Mouse (Mus musculus) heart, postnatal 10 days (tissue): Measurements from ENCODE around the gene Kctd15. TPM values are rescaled to one million over a fixed set of nuclear protein-coding genes. Genes with fewer than 3 reads are reported as not detected.

Experiments used
- DNase-seq, 2 experiments: peaks; one replicate each; pipeline ENCODE4 v3.0.0; 2021
- intact Hi-C: fragments of 180-260 bp; cut with DNase I; formaldehyde crosslinking; loops from one replicate; pipeline ENCODE4 v1.15.1; 2025
- total RNA-seq, 2 experiments: library from RNA; stranded (reverse); gene quantifications; 2 replicates each; pipeline ENCODE4 v1.2.3; 2021

Gene Kctd15
- total RNA-seq: 1 to 10 TPM; 4.2 to 5.8 TPM

DNA sequence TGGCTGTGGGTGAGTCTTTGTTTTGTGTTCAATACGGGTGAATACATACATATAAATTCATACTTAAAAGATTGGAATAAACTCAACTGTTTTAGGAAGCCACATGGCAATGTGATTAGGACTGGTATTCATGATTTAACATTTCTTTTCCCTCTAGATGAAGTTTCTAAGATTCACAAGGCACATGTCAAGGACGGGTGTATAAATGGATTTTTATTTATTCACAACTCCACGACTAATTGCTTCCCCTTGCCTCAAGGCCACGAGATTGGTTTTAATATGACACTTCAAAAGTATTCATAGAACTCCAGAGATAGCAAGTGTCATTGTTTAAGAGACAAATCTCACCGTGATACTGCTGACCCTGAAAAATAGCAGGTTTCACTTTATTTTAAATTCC is at the start of gene Kctd15:
TSS of gene Kctd15 (minus strand) at position 101 of the 400 bp plus-strand sequence.
- intact Hi-C loops: loop anchor here (5.0 kb wide), 3 partner anchors 39 to 219 kb away; no protein-coding TSS in a partner anchor
- no peak for DNase-seq

DNA sequence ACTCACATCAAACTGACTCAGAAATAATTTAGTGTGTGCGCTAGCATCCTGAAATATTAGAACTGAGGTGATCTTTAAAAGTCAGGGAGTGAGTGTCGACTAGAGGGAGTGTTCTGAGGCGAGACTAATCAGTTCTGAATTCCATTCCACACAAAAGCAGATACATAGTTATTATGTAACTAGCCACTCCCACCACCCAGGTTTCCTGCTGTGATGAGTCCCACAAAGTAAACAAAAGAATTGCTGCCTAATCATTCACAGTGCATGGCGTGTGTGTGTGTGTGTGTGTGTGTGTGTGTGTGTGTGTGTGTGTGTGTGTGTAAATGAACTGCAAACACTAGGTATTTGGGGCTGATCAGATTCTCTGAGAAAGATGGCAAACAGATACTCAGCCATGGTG is 47.9 kb upstream of the Kctd15 start:
- intact Hi-C loops: no loop called here
- DNase-seq: no peak

DNA sequence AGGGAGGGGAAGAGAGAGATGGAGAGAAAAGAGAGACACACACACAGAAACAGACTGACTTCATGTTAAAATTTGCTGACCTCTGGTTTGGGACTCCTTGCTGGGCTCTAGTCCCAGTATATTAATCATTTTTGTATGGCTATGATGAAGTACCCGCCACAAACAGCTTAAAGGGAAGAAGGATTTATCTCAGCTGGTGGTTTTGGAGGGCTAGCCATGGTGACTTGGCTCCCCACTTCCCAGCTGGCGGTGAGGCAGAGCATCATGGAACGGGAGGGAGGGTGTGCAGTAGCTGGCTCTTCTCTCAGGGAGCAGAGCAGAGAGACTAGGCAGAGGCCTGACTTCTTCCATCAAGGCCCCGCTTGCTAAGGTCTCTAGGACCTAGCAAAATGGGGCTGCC is 46.9 kb upstream of the Kctd15 start:
- intact Hi-C loops: no loop called here
- DNase-seq: no peak

DNA sequence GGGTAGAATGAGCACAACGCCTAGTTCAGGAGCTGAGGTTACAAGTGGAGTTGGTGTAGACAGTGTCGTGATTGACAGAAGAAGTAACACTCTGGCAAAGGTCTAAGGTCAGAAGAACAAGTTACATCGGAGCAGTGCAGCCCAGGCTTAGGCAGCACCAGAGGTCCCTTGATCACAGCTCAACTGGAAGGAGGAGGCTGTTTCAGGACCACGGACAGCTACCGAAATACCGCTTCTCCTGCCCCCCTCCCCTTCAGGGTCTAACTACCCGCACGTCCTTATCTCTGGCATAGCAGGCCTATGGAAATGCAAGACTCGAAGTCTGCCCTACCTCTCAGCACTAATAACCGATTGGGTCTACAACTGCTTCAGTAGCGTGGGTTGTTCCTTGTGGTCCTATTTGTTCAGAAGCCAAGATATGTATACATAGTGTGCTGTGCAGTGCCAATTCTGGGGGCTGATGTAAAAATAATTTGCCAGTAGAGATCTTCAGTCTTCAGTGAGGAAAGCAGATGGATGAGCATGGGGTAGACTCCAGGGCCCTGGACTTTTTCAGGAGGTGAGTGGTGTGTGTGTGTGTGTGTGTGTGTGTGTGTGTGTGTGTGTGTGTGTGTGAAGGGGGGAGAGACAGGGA is 46.3 kb upstream of the Kctd15 start:
- DNase-seq: peak; percentile 40 to 65
- intact Hi-C loops: no loop called here

DNA sequence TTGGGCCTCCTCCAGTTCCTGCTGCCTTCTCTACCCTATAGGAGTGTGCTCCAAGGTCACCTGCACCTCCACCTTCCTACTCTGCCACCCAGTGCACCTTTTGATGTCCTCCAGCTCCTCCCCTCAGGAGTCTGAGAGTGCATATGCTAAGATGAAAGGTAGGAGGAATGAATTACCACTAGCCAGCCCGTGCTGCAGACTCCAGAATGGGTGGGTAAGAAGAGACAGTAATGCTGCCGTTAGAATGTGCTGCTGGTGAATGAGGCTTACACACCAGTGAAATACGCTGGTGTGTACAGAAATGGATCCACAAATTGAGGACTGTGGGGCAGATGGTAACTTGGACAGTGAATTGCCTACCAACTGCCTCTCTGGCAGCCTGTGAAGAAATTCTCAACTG is 43.4 kb upstream of the Kctd15 start:
- intact Hi-C loops: no loop called here
- no peak for DNase-seq

DNA sequence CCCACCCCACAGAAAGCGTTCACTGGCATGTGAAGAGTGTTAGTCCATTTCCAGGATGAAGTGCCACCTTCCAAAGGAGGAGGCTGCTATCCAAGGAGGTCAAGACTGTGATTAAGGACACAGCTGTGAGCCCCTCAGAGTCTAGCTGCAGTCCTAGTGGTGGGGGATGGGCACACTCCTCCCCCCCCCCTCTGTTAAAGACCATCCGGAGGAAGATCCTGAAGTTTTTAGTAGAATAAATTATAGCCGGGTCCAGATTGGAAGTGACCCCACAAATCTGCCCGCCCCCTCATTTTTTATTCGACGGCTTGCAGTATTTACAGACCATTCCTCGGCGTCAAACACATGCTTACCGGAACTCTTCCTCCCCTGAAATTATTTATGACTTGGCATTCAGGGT is 41.7 kb upstream of the Kctd15 start:
- intact Hi-C loops: no loop called here
- no peak for DNase-seq

DNA sequence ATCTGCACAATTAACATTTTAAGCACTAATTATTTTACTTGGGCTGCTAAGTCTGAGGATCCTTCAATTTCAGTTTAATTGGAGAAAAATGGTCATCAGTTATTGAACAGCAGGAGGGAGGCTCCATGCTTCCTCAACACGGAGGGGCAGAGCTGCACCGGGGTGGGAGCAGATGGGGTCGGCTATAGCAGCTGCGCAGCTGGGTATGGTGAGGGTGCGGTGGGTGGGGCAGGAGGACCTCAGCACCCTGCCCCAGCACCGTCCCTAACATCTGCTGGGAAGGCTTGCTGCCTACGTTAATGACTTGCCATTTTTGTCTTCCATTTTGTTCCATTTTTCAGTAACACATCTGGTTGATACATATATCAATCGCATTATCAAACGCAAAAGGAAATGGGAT is 39.6 kb upstream of the Kctd15 start:
- intact Hi-C loops: no loop called here
- DNase-seq: no peak

DNA sequence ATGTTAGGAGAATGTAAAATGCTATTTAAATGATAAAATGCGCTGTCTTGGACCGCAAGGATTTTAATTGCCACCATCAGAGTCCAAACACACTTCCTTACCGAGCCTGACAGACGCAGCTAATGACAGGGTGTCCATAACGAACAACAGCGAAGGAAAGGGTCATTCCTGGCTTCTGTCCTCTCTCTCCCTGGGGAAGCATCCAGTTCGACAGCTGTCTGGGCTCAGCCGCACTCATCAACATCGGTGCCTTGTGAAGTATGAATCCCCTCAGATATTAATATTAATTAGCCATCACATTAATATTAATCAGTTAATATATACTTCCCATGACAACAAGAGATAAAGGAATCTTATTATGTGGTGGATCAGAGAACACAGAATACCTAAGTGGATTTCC is 38.4 kb upstream of the Kctd15 start:
- intact Hi-C loops: no loop called here
- DNase-seq: no peak

DNA sequence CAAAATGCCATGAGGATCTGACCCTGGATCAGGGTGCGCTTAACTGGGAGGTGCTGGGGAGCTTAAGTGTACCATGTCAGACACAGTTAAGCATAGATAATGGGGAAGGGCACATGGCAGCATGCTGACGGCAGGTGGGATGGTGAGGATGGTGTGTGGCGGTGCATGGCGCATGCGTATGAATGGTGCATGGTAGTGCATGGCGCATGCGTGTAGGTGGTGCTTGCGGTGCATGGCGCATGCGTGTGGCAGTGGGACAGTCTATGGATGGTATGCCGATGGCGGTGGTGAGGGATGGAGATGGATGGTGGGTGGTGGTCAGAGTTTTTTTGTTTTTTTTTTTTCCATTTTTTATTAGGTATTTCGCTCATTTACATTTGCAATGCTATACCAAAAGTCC is 37.4 kb upstream of the Kctd15 start:
- intact Hi-C loops: no loop called here

DNA sequence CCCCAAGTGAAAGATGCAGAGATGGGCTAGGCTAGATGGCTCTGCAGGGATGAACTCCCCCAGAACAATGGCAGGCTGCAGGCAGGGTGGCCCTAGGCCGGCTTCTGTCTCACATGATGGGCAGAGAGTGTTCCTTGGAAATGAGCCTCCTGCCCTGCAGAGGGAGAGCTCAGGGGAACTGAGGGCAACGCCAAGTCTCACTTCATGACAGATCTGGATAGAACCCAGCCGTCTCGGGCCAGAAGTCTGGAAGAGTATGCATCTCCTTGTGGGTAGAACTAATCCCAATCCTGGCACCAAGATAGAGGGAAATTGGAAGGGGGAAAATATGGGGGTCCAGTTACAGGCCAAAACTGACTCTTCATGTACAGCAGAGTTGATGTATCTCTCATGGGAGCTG is 36.5 kb upstream of the Kctd15 start:
- no peak for DNase-seq
- intact Hi-C loops: no loop called here

More for the DNA sequence above, 37.4 kb upstream of the Kctd15 start:
- DNase-seq: no peak

DNA sequence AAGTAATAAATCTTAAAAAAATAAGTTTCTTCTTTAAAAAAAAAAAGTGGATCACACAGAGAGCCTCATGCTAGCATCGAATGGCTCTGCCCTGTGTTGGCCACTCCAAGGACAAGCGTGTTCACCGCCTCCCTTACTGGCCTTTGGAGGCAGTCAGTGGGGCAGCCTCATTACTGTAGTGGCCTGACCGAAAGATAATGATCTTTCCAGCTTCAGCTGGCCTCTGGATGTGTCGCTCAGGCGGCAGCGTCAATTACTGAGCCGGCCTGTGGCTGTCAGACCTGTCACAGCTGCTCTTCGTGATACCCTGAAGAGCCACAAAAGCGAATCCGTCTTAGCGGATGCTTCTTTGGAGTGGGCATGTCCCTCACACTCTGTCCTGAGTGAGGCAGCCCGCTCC is 33.6 kb upstream of the Kctd15 start:
- intact Hi-C loops: no loop called here
- no peak for DNase-seq

DNA sequence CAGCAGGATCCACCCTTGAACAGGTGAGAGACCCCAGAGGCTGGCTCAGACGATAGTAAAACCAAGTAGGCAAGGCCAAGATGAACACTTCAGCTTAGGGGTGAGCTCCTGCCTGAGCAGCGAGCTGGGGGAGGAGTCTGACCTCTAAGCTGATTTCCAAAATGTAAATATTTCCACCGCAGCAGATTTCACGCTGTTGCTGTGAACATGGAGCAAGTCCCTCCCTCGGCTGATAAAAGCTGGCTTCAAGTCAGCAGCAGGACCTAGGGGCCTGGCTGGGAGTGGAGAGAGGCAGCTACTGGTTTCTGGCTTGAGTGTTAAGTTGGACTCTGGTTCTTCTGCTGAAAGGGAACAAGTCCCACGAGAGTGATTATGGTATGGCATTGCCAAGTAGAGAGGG is 32.5 kb upstream of the Kctd15 start:
- intact Hi-C loops: no loop called here
- peak in 1 of 2 experiments; percentile 26 for DNase-seq

DNA sequence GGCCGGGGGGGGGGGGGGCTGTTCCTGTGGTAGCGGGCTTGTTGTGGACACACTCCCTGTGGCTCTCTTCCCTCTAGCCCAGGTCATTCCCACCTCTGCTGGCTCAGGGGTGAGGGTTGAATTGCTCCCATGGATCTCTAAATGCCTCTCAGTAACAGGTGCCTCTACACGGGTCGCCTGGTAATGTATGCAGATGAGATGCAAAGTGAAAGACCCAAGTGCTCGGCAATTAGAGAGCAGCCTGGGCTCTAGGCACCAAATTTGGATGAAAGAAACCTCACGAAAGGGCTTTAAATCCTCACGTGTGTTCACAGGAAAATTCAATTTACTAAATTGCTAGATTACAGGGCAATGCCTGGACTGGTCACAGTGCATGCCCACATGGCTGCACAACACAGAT is 29.3 kb upstream of the Kctd15 start:
- no peak for DNase-seq
- intact Hi-C loops: no loop called here

DNA sequence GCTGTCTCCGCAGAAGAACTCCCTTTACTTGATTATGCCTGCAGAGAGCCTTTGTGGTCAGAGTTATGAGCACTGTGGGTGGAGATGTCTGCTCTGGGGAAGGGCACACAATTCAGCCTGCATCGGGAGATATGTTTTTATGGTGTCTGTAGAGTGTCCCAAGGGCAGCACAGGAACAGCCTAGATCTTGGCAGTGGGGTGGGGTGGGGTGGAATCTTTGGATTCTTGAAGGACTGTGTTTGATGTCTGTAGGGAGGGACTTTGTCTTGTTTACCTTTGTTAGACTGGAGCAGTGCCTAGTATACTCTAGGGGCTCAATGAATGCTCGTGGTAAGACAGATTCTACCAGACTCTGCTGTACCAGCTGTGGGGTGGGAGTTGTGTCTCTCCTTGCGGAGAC is 28.6 kb upstream of the Kctd15 start:
- no peak for DNase-seq
- intact Hi-C loops: no loop called here

DNA sequence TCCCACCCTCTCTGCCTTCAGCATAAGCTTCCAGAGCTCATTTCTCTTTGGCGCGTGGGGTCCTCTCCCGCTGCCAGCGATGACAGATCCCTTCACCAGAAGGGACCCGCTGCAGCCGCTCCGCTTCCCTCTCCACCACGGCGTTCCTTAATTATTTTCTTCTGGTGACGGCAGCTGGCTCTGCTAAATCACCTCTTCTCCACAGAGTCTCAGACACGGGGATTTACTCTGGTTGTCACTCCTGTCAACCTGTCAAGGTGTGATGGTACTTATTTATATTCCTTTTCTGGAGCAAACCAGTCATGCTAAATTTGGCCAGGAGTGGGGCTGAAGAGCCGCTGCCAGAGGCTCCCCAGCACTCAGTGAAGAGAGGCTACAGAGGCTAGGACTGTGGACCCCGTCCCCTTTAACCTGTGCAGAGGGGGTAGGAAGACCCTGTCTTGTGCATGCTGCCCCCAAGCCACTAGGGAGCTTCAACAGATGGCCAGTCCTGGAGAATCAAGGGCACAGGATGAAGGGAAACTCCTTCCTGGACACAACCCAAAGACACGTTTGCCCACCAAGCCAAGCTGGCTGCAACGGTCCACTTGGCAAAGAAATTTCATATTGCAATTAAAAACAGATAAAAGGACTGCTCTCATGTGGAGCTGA is 24.4 kb upstream of the Kctd15 start:
- DNase-seq: no peak
- intact Hi-C loops: loop anchor here (2.0 kb wide), 1 partner anchor 28 kb away; no protein-coding TSS in a partner anchor

DNA sequence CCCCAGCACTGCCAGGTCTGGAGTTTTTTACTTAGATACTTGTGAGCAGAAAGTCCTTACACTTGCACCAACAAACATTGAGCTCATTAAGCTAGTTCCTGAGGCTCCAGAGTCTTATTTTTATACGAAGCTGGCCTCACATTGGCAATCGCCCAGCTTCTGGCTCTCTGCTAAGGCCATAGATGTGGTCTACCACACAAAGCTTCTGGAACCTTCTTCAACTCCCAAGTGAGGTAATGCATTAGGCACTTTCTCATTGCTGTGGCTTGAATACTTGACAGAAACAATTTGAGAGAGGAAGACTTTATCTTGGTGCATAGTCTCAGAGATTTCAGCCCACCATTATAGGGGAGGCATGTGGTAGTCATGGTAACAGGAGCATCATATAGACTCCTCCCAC is 23.4 kb upstream of the Kctd15 start:
- intact Hi-C loops: loop anchor here (2.0 to 5.0 kb wide), 2 partner anchors 29 to 347 kb away; no protein-coding TSS in a partner anchor

DNA sequence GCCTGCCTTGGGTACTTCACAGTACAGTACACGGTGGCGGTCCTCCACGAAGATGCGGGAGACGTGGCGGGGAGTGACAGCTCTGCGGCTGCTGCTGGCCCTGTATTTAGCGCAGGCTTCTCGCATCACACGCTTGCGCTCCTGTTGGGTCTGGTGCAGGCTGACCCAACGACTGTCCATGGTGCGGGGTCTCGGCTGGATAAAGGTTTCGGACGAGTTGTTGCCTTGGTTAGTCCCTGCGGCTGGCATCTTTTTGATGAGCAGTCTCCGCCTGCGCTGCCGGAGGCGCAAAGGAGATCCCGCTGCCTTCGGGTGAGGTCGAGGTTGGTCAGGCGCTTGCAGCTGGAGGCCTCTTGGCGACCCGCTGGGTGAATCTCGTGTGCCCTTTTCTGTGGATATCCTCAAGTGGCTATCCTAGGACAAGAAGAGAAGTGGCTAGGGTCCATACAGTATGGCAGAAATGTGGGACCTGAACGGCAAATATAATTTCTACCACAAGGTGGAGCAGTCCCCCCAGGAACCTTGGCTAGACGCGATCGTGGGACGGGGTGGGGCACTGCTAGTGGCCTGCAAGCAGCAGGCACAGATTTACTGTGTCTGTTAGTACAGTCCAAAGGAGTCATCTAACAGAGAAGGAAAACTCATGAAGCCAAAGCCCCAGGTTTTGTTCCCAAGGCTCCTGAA is 19.4 kb upstream of the Kctd15 start:
- intact Hi-C loops: loop anchor here (1.0 to 5.0 kb wide), 4 partner anchors 43 to 495 kb away; no protein-coding TSS in a partner anchor
- DNase-seq: peak; percentile 87 to 90

More for the DNA sequence above, 23.4 kb upstream of the Kctd15 start:
- no peak for DNase-seq

DNA sequence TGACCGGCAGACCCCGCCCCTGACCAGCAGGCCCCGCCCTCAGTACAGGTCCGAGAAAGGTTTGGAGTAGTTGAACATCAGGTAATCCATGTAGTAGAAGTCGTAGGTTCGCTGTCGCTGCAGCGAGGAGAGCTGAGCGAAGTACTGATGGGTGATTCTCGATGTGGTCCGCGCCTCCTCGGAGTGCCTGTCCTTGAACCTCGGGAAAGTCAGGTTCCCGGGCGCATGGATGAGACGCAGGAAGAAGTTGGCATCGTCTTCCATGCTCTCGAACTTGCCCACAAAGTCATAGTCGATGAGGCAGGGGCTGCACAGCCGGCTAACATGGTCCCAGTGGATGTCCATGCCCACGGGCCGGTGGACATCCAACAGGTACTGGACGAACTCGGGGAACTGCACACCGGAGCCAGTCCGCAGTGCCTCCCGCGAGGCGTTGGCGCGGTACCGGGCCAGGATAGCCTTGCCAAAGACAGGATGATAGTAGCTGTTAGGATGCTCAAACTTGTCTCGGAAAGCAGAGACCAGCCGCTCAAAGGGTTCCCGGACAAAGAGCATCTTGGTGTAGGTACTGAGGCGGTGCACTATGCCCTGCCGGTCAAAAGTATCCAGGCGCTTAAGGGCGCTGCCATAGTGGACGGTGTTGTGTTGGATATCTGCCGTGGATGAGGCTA is 18.7 kb upstream of the Kctd15 start:
- intact Hi-C loops: loop anchor here (5.0 kb wide), 1 partner anchor 352 kb away; no protein-coding TSS in a partner anchor
- no peak for DNase-seq

DNA sequence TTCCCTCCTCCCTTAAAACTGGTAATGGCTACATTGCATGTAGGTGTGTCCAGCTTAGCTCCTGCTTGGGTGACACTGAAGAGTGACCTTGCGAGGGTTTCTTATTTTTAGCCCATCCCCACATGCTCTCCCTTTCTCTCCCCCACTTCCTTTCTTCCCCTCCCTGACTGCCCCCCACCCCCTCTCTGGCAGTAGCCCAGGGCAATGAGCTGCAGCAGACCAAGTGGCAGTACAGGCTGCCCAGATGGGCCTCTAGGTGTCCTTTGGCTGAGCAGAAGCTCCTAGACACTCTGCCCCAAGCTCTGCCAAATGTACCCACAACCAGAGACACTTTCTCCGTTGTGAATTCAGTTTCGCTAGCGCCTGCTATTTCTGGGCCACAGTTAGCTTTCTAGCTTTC is 16.4 kb upstream of the Kctd15 start:
- intact Hi-C loops: loop anchor here (1.0 to 5.0 kb wide), 4 partner anchors 56 to 266 kb away; no protein-coding TSS in a partner anchor
- no peak for DNase-seq

DNA sequence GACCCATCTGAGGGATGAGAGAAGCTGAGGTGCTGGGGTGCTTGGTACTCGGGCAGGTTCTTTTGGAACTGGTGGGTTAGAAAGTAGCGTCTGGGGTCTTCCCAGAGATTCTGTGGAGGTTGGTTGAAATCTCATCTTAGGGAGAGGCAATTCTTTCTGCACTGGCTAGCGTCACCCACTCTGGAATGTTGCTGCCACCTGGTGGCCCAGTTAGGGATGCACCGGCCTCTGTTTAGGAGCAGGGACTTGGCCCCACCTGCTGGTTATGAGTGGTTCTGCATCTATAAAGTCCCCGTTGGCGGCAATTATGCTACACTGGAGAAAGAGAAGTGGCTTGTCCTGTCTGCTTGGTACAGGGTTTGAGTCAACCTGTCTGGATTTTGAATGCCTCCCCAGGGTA is 15.4 kb upstream of the Kctd15 start:
- DNase-seq: peak; percentile 89 to 95
- intact Hi-C loops: loop anchor here (1.0 to 5.0 kb wide), 4 partner anchors 55 to 265 kb away; no protein-coding TSS in a partner anchor

DNA sequence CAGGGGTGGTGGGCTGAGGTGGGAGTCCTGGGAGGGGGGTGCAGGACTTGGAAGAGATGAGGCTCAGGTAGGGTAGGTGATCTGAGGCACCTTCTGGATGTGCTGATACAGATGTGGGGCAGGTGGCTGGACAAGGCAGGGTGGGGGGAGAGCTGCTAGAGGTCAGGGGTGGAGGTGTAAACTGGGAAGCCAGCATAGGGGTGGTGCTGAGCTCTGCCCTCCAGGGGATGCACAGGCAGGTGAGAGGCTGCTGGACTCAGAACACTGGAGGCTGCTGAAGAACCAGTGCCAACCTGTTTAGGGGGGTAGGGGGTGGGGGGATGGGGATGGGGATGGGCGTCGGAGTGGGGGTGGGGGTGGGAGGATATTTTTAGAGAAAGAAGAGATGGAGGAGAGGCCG is 14.2 kb upstream of the Kctd15 start:
- intact Hi-C loops: loop anchor here (5.0 kb wide), 2 partner anchors 53 to 178 kb away; no protein-coding TSS in a partner anchor
- DNase-seq: no peak
